Mouse (Mus musculus) midbrain, embryonic 14.5 days (tissue): ENCODE data around the gene B4galnt2. TPM values are rescaled to one million over a fixed set of nuclear protein-coding genes. Genes with fewer than 3 reads are reported as not detected.

Experiments
- ATAC-seq: fragments of 200-750 bp; cut with Nextera tagmentation; 2 replicates; pipeline ENCODE4 v1.8.0; 2017; ENCODE audit warnings: moderate number of reproducible peaks, moderate library complexity; ENCODE audit not compliant: low FRiP score, low TSS enrichment
- DNase-seq: peaks from one replicate; pipeline ENCODE4 v3.0.0-alpha.2; 2015
- H3K27ac ChIP-seq: fragments of 300-500 bp; sonication (generic); replicated peaks from 2 replicates; pipeline ENCODE4 v1.5.1; 2014; ENCODE audit warnings: mild to moderate bottlenecking, low read depth, low read length, moderate library complexity
- H3K27me3 ChIP-seq: fragments of 300-500 bp; sonication (generic); 2 replicates; pipeline ENCODE4 v1.6.1; 2014; ENCODE audit warnings: low read length, control low read depth, mixed read lengths; ENCODE audit not compliant: control insufficient read depth, insufficient read depth
- H3K36me3 ChIP-seq: fragments of 300-500 bp; sonication (generic); 2 replicates; pipeline ENCODE4 v1.6.1; 2014; ENCODE audit warnings: low read length, control low read depth; ENCODE audit not compliant: control insufficient read depth, insufficient read depth
- H3K4me1 ChIP-seq: fragments of 300-500 bp; sonication (generic); 2 replicates; pipeline ENCODE4 v1.6.1; 2014; ENCODE audit warnings: mild to moderate bottlenecking, antibody characterized with exemption, low read length, control low read depth; ENCODE audit not compliant: control insufficient read depth, insufficient read depth
- H3K4me2 ChIP-seq: fragments of 300-500 bp; sonication (generic); 2 replicates; pipeline ENCODE4 v1.6.1; 2014; ENCODE audit warnings: mild to moderate bottlenecking, low read length, moderate library complexity
- H3K4me3 ChIP-seq: fragments of 300-500 bp; sonication (generic); replicated peaks from 2 replicates; pipeline ENCODE4 v1.5.1; 2014; ENCODE audit warnings: low read depth, low read length
- H3K9ac ChIP-seq: fragments of 300-500 bp; sonication (generic); replicated peaks from 2 replicates; pipeline ENCODE4 v1.6.1; 2014; ENCODE audit warnings: mild to moderate bottlenecking, low read length, moderate library complexity
- H3K9me3 ChIP-seq: fragments of 300-500 bp; sonication (generic); 2 replicates; pipeline ENCODE4 v1.6.1; 2016; ENCODE audit warnings: low read length, control low read depth, mixed read lengths; ENCODE audit not compliant: control insufficient read depth
- WGBS: fragments of 180-500 bp; shearing (Covaris S2); extraction: QIAGEN DNeasy Blood & Tissue Kit; methylation state at CpG from one replicate; pipeline ENCODE4 v1.1.7; 2014; 5-methylcytosine and 5-hydroxymethylcytosine counted together
- polyA plus RNA-seq: library from polyadenylated mRNA; unstranded; fragments of >200 nt; fragmentation: Nextera tagmentation; extraction: Ambion mirVana; gene quantifications from 2 replicates; pipeline ENCODE4 v1.2.1, GENCODE M21; 2014

Gene B4galnt2
- polyA plus RNA-seq, 1 experiment from 2014 or later = not detected

DNA sequence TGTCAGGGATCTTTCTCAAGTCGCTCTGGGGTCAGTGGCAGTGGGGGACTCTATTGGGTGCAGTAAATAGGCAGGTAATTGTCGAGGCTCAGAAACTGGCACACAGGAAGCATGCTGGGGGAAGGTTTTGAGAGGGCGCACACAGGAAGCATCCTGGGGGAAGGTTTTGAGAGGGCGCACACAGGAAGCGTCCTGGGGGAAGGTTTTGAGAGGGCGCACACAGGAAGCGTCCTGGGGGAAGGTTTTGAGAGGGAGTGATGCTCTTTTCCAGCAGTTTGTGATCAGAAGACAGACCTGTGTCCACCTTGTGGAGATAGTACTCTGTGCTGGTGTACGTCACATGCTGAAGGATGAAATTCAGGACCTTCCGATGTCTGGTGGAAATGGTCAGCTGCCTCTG lies 38.9 kb downstream of the B4galnt2 start:
- Histone ChIP-seq H3K4me2 (0 out of 2 replicates have a peak overlapping the region, but pooled peaks have one; percentile 7), H3K9ac (no peak overlapping the region), H3K27me3 (no peaks in the 10 kb centered on the region), H3K27ac (no peak overlapping the region), H3K36me3 (no peaks in the 10 kb centered on the region), H3K9me3 (no peaks in the 10 kb centered on the region), H3K4me3 (no peak overlapping the region), H3K4me1 (no peaks in the 10 kb centered on the region)
- DNase-seq = peak; percentile 1
- no peak for ATAC-seq
- WGBS = 27% methylated on average over 9 of the region's 9 CpGs

DNA sequence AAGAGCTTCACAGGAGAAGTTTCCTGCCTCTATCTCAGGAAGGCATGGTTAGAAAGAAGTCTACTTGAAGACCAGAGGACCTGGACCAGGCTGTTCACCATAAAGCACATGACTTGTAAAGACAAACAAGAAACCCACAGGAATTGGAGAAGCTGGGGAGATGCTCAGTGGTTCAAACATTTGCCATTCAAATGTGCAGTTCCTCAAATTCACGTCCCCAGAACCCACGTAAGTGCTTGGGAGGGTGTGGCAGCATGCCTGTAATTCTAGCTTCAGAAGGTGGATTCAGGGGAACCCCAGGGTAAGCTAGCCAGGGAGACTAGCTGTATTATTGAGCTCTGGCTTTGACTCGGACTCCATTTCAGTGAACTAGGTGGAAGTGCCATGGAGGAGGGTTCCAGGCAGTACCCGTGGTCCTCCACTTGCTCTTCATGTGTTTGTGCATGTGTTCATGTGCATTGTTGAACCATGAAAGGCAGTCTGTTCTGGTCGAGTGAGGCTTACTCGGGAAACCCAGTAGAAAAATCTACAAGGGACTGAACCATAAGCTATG lies 44.7 kb downstream of the B4galnt2 start:
- Histone ChIP-seq H3K4me3 (no peak overlapping the region), H3K27ac (no peak overlapping the region), H3K27me3 (no peaks in the 10 kb centered on the region), H3K9me3 (no peaks in the 10 kb centered on the region), H3K9ac (no peak overlapping the region), H3K4me1 (no peaks in the 10 kb centered on the region), H3K36me3 (no peaks in the 10 kb centered on the region), H3K4me2 (no peak overlapping the region)
- ATAC-seq (no peak), DNase-seq (no peak)
- 72% methylated on average over 6 of the region's 6 CpGs for WGBS

DNA sequence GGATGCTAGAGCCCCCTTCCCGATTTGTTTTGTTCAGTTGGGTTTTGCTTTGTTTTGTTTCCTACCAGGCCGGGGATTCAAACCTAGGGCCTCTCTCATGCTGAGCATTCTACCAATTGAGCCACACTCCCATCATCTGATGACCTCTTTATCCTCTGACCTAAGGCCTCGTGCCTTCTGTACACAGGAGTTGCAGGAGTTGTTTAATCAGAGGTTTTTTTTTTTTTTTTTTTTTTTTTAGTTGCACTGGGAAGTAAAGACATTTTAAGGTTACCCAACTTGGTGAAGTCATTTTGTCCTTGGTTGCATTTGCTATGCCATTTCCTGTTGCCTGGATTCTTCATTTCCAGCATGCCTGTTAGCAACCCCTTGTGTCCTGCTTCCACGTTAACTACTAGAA lies 45.2 kb downstream of the B4galnt2 start:
- Histone ChIP-seq H3K4me2 (no peak overlapping the region), H3K9ac (no peak overlapping the region), H3K36me3 (no peaks in the 10 kb centered on the region), H3K27me3 (no peaks in the 10 kb centered on the region), H3K4me3 (no peak overlapping the region), H3K4me1 (no peaks in the 10 kb centered on the region), H3K9me3 (no peaks in the 10 kb centered on the region), H3K27ac (no peak overlapping the region)
- no peak for DNase-seq
- 78% methylated on average over 4 of the region's 4 CpGs for WGBS
- no peak for ATAC-seq

- H3K4me2 ChIP-seq = no peak overlapping the region
- no peak overlapping the region for H3K27ac ChIP-seq
- no peak overlapping the region for H3K9ac ChIP-seq
- ATAC-seq (no peak), DNase-seq (no peak)
- no peaks in the 10 kb centered on the region for H3K36me3 ChIP-seq
- 94% methylated on average over 8 of the region's 8 CpGs for WGBS
- H3K9me3 ChIP-seq = no peaks in the 10 kb centered on the region
- no peak overlapping the region for H3K4me3 ChIP-seq
- peaks cover 6% of the 10 kb centered on the region; the same call in 1 of the 2 replicates for H3K4me1 ChIP-seq
- H3K27me3 ChIP-seq = no peaks in the 10 kb centered on the region
Measured at GRCm38 (mm10) chr11:95861397-95861796, 53.3 kb downstream of the B4galnt2 start.

- peak overlapping the region; percentile 70 for H3K4me2 ChIP-seq
- DNase-seq (no peak), ATAC-seq (no peak)
- H3K27me3 ChIP-seq = no peaks in the 10 kb centered on the region
- peak overlapping the region; percentile 76 for H3K4me3 ChIP-seq
- H3K9ac ChIP-seq = peak overlapping the region; percentile 53
- WGBS = 42% methylated on average over 3 of the region's 3 CpGs
- H3K36me3 ChIP-seq = no peaks in the 10 kb centered on the region
- no peak overlapping the region for H3K27ac ChIP-seq
- peaks cover 6% of the 10 kb centered on the region; the same call in 1 of the 2 replicates for H3K4me1 ChIP-seq
- H3K9me3 ChIP-seq = no peaks in the 10 kb centered on the region
Measured at GRCm38 (mm10) chr11:95860071-95860490, 54.6 kb downstream of the B4galnt2 start.

DNA sequence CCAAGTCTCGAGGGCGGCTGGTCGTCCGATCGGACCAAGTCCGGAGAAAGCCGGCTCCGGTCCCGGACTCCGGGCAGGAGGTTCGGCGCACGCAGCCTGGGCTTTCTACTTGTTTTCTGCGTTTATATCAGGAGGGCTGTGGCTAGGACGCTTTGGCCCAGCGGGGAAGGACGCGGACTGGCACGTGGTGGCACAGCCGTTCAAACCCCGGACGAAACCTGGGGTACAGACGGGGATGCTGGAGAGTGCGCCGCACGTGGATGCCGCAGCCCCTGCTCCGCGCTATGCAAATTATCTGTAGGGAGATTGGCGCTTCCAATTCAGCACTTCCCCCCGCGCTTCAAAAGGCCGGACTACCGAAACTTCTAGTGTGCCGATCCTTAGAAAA lies 55.2 kb downstream of the B4galnt2 start:
- H3K4me2 ChIP-seq = peak overlapping the region; percentile 70
- no peaks in the 10 kb centered on the region for H3K9me3 ChIP-seq
- peak; percentile 71 for ATAC-seq
- H3K4me1 ChIP-seq = peaks cover 6% of the 10 kb centered on the region; the same call in 1 of the 2 replicates
- peak; percentile 83 for DNase-seq
- under 1% methylated on average over 35 of the region's 35 CpGs for WGBS
- H3K27ac ChIP-seq = peak overlapping the region; percentile 73
- H3K27me3 ChIP-seq = no peaks in the 10 kb centered on the region
- H3K9ac ChIP-seq = peak overlapping the region; percentile 53
- peak overlapping the region; percentile 76 for H3K4me3 ChIP-seq
- H3K36me3 ChIP-seq = no peaks in the 10 kb centered on the region

GRCm38 (mm10) chr11:95858528-95859467 lies 55.9 kb downstream of the B4galnt2 start:
- Histone ChIP-seq H3K36me3 (no peaks in the 10 kb centered on the region), H3K4me1 (peaks cover 6% of the 10 kb centered on the region; the same call in 1 of the 2 replicates), H3K4me2 (peak overlapping the region; percentile 70), H3K27me3 (no peaks in the 10 kb centered on the region), H3K9ac (peak overlapping the region; percentile 58), H3K9me3 (no peaks in the 10 kb centered on the region), H3K4me3 (peak overlapping the region; percentile 76), H3K27ac (peak overlapping the region; percentile 73)
- WGBS = under 1% methylated on average over 58 of the region's 58 CpGs
- peak; percentile 98 for DNase-seq
- peak; percentile 98 for ATAC-seq

- Histone ChIP-seq H3K4me3 (peak overlapping the region; percentile 76), H3K9me3 (no peaks in the 10 kb centered on the region), H3K4me2 (peak overlapping the region; percentile 70), H3K27ac (peak overlapping the region; percentile 73), H3K9ac (peak overlapping the region; percentile 58), H3K4me1 (peaks cover 6% of the 10 kb centered on the region; the same call in 1 of the 2 replicates), H3K27me3 (no peaks in the 10 kb centered on the region), H3K36me3 (no peaks in the 10 kb centered on the region)
- ATAC-seq = no peak
- WGBS = 13% methylated on average over 21 of the region's 21 CpGs
- peak; percentile 75 for DNase-seq
Measured at GRCm38 (mm10) chr11:95857716-95858527, 56.8 kb downstream of the B4galnt2 start.
